9 mouse cellular contexts compared by ENCODE assay signal in the genomic region with DNA sequence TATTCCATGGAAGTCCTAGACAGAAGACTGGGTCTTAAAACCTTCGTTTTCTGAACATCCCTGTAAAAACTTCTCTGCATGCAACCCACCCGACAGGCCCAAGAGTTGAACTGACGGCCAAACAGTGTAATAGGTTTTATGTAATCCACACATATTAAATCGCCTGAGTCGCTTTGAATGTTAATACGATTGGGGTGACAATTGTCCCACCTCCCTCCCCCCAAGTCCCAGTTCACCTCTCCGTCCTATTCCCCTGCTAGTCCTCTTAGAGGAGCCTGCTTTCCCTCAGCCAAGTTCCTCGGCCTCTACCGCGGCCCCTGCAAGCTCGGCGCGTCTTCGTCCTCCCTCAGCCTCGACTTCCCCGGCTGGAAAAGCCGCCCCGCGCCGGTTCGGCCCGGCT. TPM values are rescaled to one million over a fixed set of nuclear protein-coding genes. Genes with fewer than 3 reads are reported as not detected.
DNase-seq lines count a peak whose midpoint lies in the region; ATAC-seq lines count a peak whose summit lies in the region.
"Had no signal": no experiment of that assay in that cellular context is flagged by ENCODE, and none has a peak within 500 bp of the region (broad histone marks: within the 10 kb centered on the region; RNA-seq: fewer than 3 reads in every experiment).

No protein-coding gene starts in this region.

- H3K9me3 ChIP-seq in embryonic facial prominence, embryonic 14.5 days (ENCODE audit: control insufficient read depth, low read length): no peaks in the 10 kb centered on the region
- no peaks in the 10 kb centered on the region for H3K9me3 ChIP-seq in limb, embryonic 13.5 days

- peak overlapping the region; percentile 98 for H3K9ac ChIP-seq in embryonic facial prominence, embryonic 14.5 days (ENCODE audit: low read depth, low read length)
- H3K9ac ChIP-seq in limb, embryonic 13.5 days: peak overlapping the region; percentile 97

- peak; percentile 5 for ATAC-seq in embryonic facial prominence, embryonic 14.5 days (ENCODE audit: low read depth)
- ATAC-seq in limb, embryonic 13.5 days (ENCODE audit: low FRiP score, low read depth): 0 out of 2 replicates have a peak, but pooled peaks have one; percentile 2
- no peak for ATAC-seq in frontal cortex, adult (ENCODE audit: low TSS enrichment)

- peaks cover 4% of the 10 kb centered on the region; the same call in 1 of the 2 replicates for H3K4me1 ChIP-seq in embryonic facial prominence, embryonic 14.5 days (ENCODE audit: control insufficient read depth, insufficient read depth, low read length)
- H3K4me1 ChIP-seq in limb, embryonic 13.5 days: peaks cover 18% of the 10 kb centered on the region

- H3K4me2 ChIP-seq in embryonic facial prominence, embryonic 14.5 days (ENCODE audit: low read depth, low read length): peak overlapping the region; percentile 68
- H3K4me2 ChIP-seq in limb, embryonic 13.5 days (replicated peaks): peak overlapping the region; percentile 76

- H3K36me3 ChIP-seq in embryonic facial prominence, embryonic 14.5 days (ENCODE audit: control insufficient read depth, insufficient read depth, low read length): peaks cover 13% of the 10 kb centered on the region
- H3K36me3 ChIP-seq in limb, embryonic 13.5 days: peaks cover 9% of the 10 kb centered on the region

- peak overlapping the region; percentile 99 for H3K27ac ChIP-seq in embryonic facial prominence, embryonic 14.5 days (replicated peaks; ENCODE audit: low read depth, low read length)
- H3K27ac ChIP-seq in limb, embryonic 13.5 days: peak overlapping the region; percentile 95

- no peaks in the 10 kb centered on the region for H3K27me3 ChIP-seq in embryonic facial prominence, embryonic 14.5 days (replicated peaks; ENCODE audit: control insufficient read depth, insufficient read depth, low read length)
- no peaks in the 10 kb centered on the region for H3K27me3 ChIP-seq in limb, embryonic 13.5 days
- H3K27me3 ChIP-seq: Patski had no signal

- intact Hi-C loops in heart, postnatal 36 days (cut with DNase I): loop anchor here (5.0 kb wide), 2 partner anchors 46 to 106 kb away; no protein-coding TSS in a partner anchor

- peak; percentile 10 to 37 for DNase-seq in heart, adult 18-20 months
- DNase-seq in heart, postnatal 36 days: no peak
- DNase-seq in 416B (ENCODE audit: low read depth): peak; percentile 57
- no peak for DNase-seq in embryonic facial prominence, embryonic 14.5 days (ENCODE audit: low spot score)
- DNase-seq in retina, adult 2 months (ENCODE audit: low read depth, low spot score): peak; percentile 64
- no peak for DNase-seq in left cerebral cortex, adult 8-10 months (ENCODE audit: low spot score in 2 of 2)

- WGBS in embryonic facial prominence, embryonic 14.5 days: under 1% methylated on average over 22 of the region's 22 CpGs
- WGBS in limb, embryonic 13.5 days: 0% methylated on average over 22 of the region's 22 CpGs

- peak overlapping the region; percentile 96 for H3K4me3 ChIP-seq in embryonic facial prominence, embryonic 14.5 days (ENCODE audit: low read depth, low read length)
- peak overlapping the region; percentile 93 for H3K4me3 ChIP-seq in limb, embryonic 13.5 days

RNA-seq across cellular contexts. Expression of gene Fbxo36, which starts 1.5 kb away (rescaled TPM):
- total RNA-seq in heart, adult 18-20 months (2021): 1 to 10 TPM; 1.9 TPM
- total RNA-seq in heart, postnatal 36 days (2021): 1 to 10 TPM; 1.5 to 1.8 TPM
- 12.9 and 20.0 TPM in 2 replicates for polyA plus RNA-seq in embryonic facial prominence, embryonic 14.5 days (2014; fragmentation: Nextera tagmentation; extraction: Ambion mirVana)
- 8.3 and 10.3 TPM in 2 replicates for polyA plus RNA-seq in limb, embryonic 13.5 days (2015; fragmentation: Nextera tagmentation; extraction: Ambion mirVana)
- total RNA-seq in left cerebral cortex, adult 8-10 months (2022): 1 to 10 TPM; 3.0 to 4.6 (median 3.8) TPM

RNA-seq across cellular contexts. Expression of gene Trip12, which starts 2.2 kb away (rescaled TPM):
- 100 to 1,000 TPM; 178 to 183 TPM for total RNA-seq in heart, adult 18-20 months (2021)
- 100 to 1,000 TPM; 189 to 213 TPM for total RNA-seq in heart, postnatal 36 days (2021)
- 79.4 and 80.8 TPM in 2 replicates for polyA plus RNA-seq in embryonic facial prominence, embryonic 14.5 days (2014; fragmentation: Nextera tagmentation; extraction: Ambion mirVana)
- 68.2 and 69.3 TPM in 2 replicates for polyA plus RNA-seq in limb, embryonic 13.5 days (2015; fragmentation: Nextera tagmentation; extraction: Ambion mirVana)
- 100 to 1,000 TPM; 177 to 244 (median 207) TPM for total RNA-seq in left cerebral cortex, adult 8-10 months (2022)

Comparison
In these comparisons a context has a peak if more than half of its experiments do, and no peak if none do; other contexts are left out.
1. DNase-seq: peak in heart, adult 18-20 months (2 of 2), 416B (single experiment) and retina, adult 2 months (single experiment); none in heart, postnatal 36 days (0 of 2), embryonic facial prominence, embryonic 14.5 days (single experiment) and left cerebral cortex, adult 8-10 months (0 of 2).